Mouse (Mus musculus) cerebellum, adult 11 months (tissue): ENCODE results near the gene Nck2.

ENCODE experiments used
- DNase-seq: peaks from one replicate; pipeline ENCODE4 v3.0.0; 2022

Gene Nck2

GRCm38 (mm10) chr1:43589910-43590309 lies 145.5 kb downstream of the Nck2 start:
- DNase-seq: no peak

- DNase-seq: no peak
These were observed 146.3 kb downstream of the Nck2 start for GRCm38 (mm10) chr1:43590727-43591126.

- no peak for DNase-seq
These were observed 148.7 kb downstream of the Nck2 start for GRCm38 (mm10) chr1:43593069-43593468.

GRCm38 (mm10) chr1:43594738-43595137 lies 150.4 kb downstream of the Nck2 start:
- no peak for DNase-seq

- no peak for DNase-seq
These were observed 153.4 kb downstream of the Nck2 start for GRCm38 (mm10) chr1:43597731-43598130.

- no peak for DNase-seq
These were observed 155.1 kb downstream of the Nck2 start for GRCm38 (mm10) chr1:43599483-43599882.

- DNase-seq: no peak
These were observed 156.7 kb downstream of the Nck2 start for GRCm38 (mm10) chr1:43601054-43601453.

GRCm38 (mm10) chr1:43615948-43616347 lies 171.6 kb downstream of the Nck2 start:
- no peak for DNase-seq
